Mouse (Mus musculus) gastrocnemius, postnatal 14 days (tissue): Measurements from ENCODE around the gene Ntsr1. TPM values are rescaled to one million over a fixed set of nuclear protein-coding genes. Genes with fewer than 3 reads are reported as not detected.

ENCODE experiments used
- total RNA-seq, 2 experiments: library from RNA; stranded (reverse); gene quantifications; 2 replicates each; pipeline ENCODE4 v1.2.3; 2021

Ntsr1 gene
- total RNA-seq, 2 experiments from 2014 or later, result not detected

Other genes with a start within 250 kb of the Ntsr1 start
- gene Rps21, start 242.6 kb upstream of the Ntsr1 start, total RNA-seq, result 100 to 1,000 TPM; 456 to 506 TPM
- 1 to 10 TPM; 6.8 to 9.2 TPM for gene Cables2, start 226.5 kb upstream of the Ntsr1 start, total RNA-seq
- not detected for gene Rbbp8nl, start 210.1 kb upstream of the Ntsr1 start, total RNA-seq
- not detected for gene Gata5, start 165.3 kb upstream of the Ntsr1 start, total RNA-seq
- gene Slco4a1, start 43.7 kb upstream of the Ntsr1 start, total RNA-seq, result under 1 TPM; 0.23 to 0.24 TPM
- 1 to 10 TPM; 4.7 to 5.3 TPM for gene Mrgbp, start 81.3 kb downstream of the Ntsr1 start, total RNA-seq
- 10 to 100 TPM; 22.5 to 25.2 TPM for gene Ogfr, start 89.3 kb downstream of the Ntsr1 start, total RNA-seq
- under 1 TPM; 0.29 to 0.97 TPM for gene Col9a3, start 97.8 kb downstream of the Ntsr1 start, total RNA-seq
- gene Tcfl5, start 142.7 kb downstream of the Ntsr1 start, total RNA-seq, result under 1 TPM; 0.21 to 0.22 TPM
- 10 to 100 TPM; 18.9 to 19.7 TPM for gene Dido1, start 210.0 kb downstream of the Ntsr1 start, total RNA-seq
- gene Gid8, start 210.1 kb downstream of the Ntsr1 start, total RNA-seq, result 10 to 100 TPM; 38.5 to 40.5 TPM
- under 1 TPM; 0.39 to 0.51 TPM for gene Slc17a9, start 225.3 kb downstream of the Ntsr1 start, total RNA-seq